Mouse (Mus musculus) limb, embryonic 11.5 days (tissue): ENCODE data around the gene Sec24c. TPM values are rescaled to one million over a fixed set of nuclear protein-coding genes. Genes with fewer than 3 reads are reported as not detected.
"Not testable (repeated sequence)": the region's sequence is repeated elsewhere in the genome, so short reads cannot be mapped to it uniquely, and the experiment has no call there.

Experiments
- ATAC-seq: fragments of 200-750 bp; cut with Nextera tagmentation; 2 replicates; pipeline ENCODE4 v1.8.0; 2017; ENCODE audit warnings: low read depth; ENCODE audit not compliant: insufficient number of reproducible peaks, low FRiP score, low TSS enrichment
- DNase-seq: peaks from one replicate; pipeline ENCODE4 v3.0.0-alpha.2; 2015; ENCODE audit warnings: low spot score
- H3K27ac ChIP-seq: fragments of 300-500 bp; sonication (generic); replicated peaks from 2 replicates; pipeline ENCODE4 v1.5.1; 2014; ENCODE audit warnings: low read depth, mild to moderate bottlenecking, low read length
- H3K27me3 ChIP-seq: fragments of 300-500 bp; sonication (generic); 2 replicates; pipeline ENCODE4 v1.6.1; 2014; ENCODE audit warnings: mild to moderate bottlenecking, low read length, mixed read lengths; ENCODE audit not compliant: control insufficient read depth, insufficient read depth
- H3K36me3 ChIP-seq: fragments of 300-500 bp; sonication (generic); 2 replicates; pipeline ENCODE4 v1.6.1; 2014; ENCODE audit warnings: mild to moderate bottlenecking, low read length, moderate library complexity, mixed read lengths; ENCODE audit not compliant: control insufficient read depth, insufficient read depth
- H3K4me1 ChIP-seq: fragments of 300-500 bp; sonication (generic); 2 replicates; pipeline ENCODE4 v1.6.1; 2014; ENCODE audit warnings: low read length, mixed read lengths; ENCODE audit not compliant: control insufficient read depth, insufficient read depth
- H3K4me2 ChIP-seq: fragments of 300-500 bp; sonication (generic); 2 replicates; pipeline ENCODE4 v1.6.1; 2014; ENCODE audit warnings: low read depth, mild to moderate bottlenecking, moderate library complexity; ENCODE audit not compliant: severe bottlenecking
- H3K4me3 ChIP-seq: fragments of 300-500 bp; sonication (generic); 2 replicates; pipeline ENCODE4 v1.5.1; 2014; ENCODE audit warnings: low read depth, low read length
- H3K9ac ChIP-seq: fragments of 300-500 bp; sonication (generic); 2 replicates; pipeline ENCODE4 v1.6.1; 2014; ENCODE audit warnings: mild to moderate bottlenecking, low read length
- H3K9me3 ChIP-seq: fragments of 300-500 bp; sonication (generic); 2 replicates; pipeline ENCODE4 v1.6.1; 2016; ENCODE audit warnings: low read length; ENCODE audit not compliant: control insufficient read depth
- WGBS: fragments of 180-500 bp; shearing (Covaris S2); extraction: QIAGEN DNeasy Blood & Tissue Kit; methylation state at CpG from one replicate; pipeline ENCODE4 v1.1.7; 2014; 5-methylcytosine and 5-hydroxymethylcytosine counted together
- polyA plus RNA-seq: library from polyadenylated mRNA; unstranded; fragments of >200 nt; fragmentation: Nextera tagmentation; extraction: Ambion mirVana; gene quantifications from 2 replicates; pipeline ENCODE4 v1.2.1, GENCODE M21; 2014

Gene Sec24c
- polyA plus RNA-seq, 1 experiment from 2014 or later = 81.7 TPM

DNA sequence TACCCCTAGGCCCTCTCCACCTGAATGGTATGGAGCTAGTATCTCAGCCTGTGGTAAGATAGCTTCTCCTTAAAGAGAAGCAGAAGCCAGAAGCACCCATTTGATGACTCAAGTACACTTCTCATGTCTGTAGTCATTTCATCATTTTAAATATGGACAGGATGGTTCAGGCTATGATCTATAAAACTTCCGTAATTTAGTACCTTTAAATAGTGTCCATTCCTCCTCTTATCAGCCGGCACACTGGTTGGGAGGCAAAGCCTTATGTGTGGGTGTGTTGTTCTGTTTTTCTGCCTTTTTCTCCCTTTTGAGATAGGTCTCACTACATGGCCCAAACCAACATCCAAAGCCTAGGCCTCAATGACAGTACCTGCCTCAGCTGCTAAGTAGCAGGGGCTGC is 24.4 kb downstream of the Sec24c start:
- peaks cover 1% of the 10 kb centered on the region; the same call in 1 of the 2 replicates for H3K36me3 ChIP-seq
- no peak overlapping the region for H3K27ac ChIP-seq
- WGBS = 86% methylated on average over 2 of the region's 2 CpGs
- H3K9ac ChIP-seq = no peak overlapping the region
- peaks cover 23% of the 10 kb centered on the region for H3K4me1 ChIP-seq
- H3K9me3 ChIP-seq = no peaks in the 10 kb centered on the region
- no peaks in the 10 kb centered on the region for H3K27me3 ChIP-seq
- DNase-seq (no peak), ATAC-seq (no peak)
- H3K4me2 ChIP-seq = no peak overlapping the region
- H3K4me3 ChIP-seq = no peak overlapping the region

DNA sequence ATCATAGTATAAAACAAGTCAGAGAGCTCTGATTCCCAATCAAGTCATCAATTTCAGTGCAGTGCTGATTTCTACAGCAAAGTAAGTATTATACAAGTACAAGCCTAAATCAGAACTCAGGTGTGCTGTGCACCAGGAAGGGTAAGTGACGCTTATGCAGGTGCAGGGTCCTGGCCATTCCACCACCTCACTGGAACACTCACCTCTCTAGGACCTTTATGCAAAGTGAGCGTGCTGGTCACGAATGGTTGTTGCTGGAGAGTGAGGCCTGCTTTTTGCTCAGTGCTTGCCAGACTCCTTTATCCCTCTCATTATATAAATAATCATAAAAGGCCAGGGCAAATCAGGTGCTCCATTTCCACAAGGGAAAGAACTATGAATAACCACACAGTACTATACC is 26.3 kb downstream of the Sec24c start:
- no peak for DNase-seq
- WGBS = 86% methylated on average over 3 of the region's 3 CpGs
- Histone ChIP-seq H3K4me2 (no peak overlapping the region), H3K36me3 (peaks cover 8% of the 10 kb centered on the region; the same call in 1 of the 2 replicates), H3K27ac (no peak overlapping the region), H3K27me3 (no peaks in the 10 kb centered on the region), H3K4me3 (no peak overlapping the region), H3K4me1 (peaks cover 20% of the 10 kb centered on the region), H3K9me3 (no peaks in the 10 kb centered on the region), H3K9ac (no peak overlapping the region)
- no peak for ATAC-seq

DNA sequence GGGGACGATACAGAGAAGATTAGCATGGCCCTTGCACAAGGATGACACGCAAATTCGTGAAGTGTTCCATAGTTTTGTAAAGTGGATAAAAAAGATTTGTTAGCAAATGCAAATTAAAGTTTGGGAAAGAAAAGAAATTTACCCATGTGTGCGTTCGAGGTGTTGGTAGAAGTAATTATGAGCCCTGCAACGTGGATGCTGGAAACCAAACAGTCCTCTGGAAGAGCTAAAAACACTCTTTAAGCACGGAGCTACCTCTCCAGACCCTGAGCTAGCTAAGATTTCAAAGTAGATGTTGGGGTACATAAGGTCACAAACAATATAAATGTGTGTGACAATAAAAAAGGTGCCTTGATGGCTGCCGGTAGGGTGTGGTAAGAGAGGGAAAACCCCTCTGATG is 27.4 kb downstream of the Sec24c start:
- no peaks in the 10 kb centered on the region for H3K27me3 ChIP-seq
- no peak for DNase-seq
- no peak overlapping the region for H3K9ac ChIP-seq
- WGBS = 79% methylated on average over 8 of the region's 8 CpGs
- no peak for ATAC-seq
- H3K4me3 ChIP-seq = peak overlapping the region; percentile 81; the same call in 1 of the 2 replicates
- no peaks in the 10 kb centered on the region for H3K9me3 ChIP-seq
- H3K4me1 ChIP-seq = peaks cover 12% of the 10 kb centered on the region
- peaks cover 8% of the 10 kb centered on the region; the same call in 1 of the 2 replicates for H3K36me3 ChIP-seq
- peak overlapping the region; percentile 64 for H3K4me2 ChIP-seq
- H3K27ac ChIP-seq = no peak overlapping the region

DNA sequence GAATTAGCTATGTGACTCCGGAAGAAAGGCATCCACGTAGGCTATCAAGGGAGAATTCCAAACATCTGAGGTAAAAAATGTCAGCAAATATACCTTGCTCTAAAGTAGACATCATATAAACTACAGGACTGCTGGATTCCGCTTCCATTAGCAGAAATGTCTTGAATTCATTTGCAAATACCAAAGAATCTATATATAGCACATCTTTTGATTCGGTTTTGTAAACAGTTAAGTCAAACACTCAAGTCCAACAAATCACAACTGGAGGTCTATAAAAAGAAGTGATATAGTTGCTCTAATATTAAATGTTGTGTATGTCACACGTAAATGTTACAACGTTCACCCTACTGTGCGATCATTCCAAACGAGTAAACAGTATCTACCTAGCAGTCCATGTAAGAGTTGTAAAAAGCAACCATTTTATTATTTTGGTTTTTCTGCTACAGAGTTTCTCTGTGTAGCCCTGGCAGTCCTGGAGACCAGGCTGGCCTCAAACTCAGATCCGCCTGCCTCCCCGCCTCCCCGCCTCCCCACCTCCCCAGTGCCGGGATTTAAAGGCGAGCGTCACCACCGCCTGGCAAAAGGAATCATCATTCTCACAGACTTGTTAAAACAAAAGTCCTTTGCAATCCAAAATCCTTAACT is 28.1 kb downstream of the Sec24c start:
- DNase-seq (no peak), ATAC-seq (peak; percentile 22; the same call in 1 of the 2 replicates)
- peak overlapping the region; percentile 82 for H3K9ac ChIP-seq
- H3K27ac ChIP-seq = peak overlapping the region; percentile 87
- H3K4me3 ChIP-seq = peak overlapping the region; percentile 81
- H3K4me1 ChIP-seq = peaks cover 9% of the 10 kb centered on the region
- H3K9me3 ChIP-seq = no peaks in the 10 kb centered on the region
- H3K4me2 ChIP-seq = peak overlapping the region; percentile 64
- WGBS = 14% methylated on average over 15 of the region's 15 CpGs
- H3K27me3 ChIP-seq = no peaks in the 10 kb centered on the region
- H3K36me3 ChIP-seq = peaks cover 8% of the 10 kb centered on the region; the same call in 1 of the 2 replicates

DNA sequence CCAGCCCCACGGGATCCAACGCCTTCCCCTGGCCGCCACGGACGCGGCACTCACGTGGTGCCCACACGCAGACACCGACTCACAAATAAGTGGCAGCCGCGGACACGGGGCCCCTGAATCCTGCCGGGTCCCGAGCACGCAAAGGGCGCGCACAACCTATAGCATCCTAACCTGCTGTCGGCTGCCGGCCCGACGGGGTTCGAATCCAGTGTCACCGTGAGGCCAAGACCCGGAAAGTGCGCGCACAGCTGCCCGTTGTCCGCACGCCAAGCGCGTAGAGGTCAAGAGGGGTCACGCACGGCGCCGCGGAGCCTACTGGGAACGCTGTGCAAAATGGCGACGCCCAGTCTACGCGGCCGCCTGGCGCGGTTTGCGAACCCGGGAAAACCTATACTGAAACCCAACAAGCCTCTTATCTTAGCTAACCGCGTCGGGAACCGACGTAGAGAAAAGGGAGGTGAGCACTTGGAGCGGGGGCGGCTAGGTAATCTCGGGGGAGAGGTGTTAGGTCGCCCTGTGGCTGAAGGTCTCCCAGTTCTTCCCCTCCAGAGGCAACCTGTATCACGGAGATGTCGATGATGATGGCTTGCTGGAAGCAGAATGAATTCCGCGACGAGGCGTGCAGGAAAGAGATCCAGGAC is 28.8 kb downstream of the Sec24c start, which contains the start of gene Chchd1:
Gene Chchd1 (plus strand): TSS at position 266 of the 641 bp plus-strand sequence.
- peak within 1 kb of the TSS; percentile 82 for H3K9ac ChIP-seq
- H3K4me3 ChIP-seq = peak within 1 kb of the TSS; percentile 81
- peaks cover 8% of the 10 kb centered on the region; the same call in 1 of the 2 replicates for H3K36me3 ChIP-seq
- no peaks in the 10 kb centered on the region for H3K9me3 ChIP-seq
- peak; percentile 95 for DNase-seq
- 0 out of 2 replicates have a peak, but pooled peaks cover 7% of the 10 kb centered on the region for H3K4me1 ChIP-seq
- peak within 1 kb of the TSS; percentile 64 for H3K4me2 ChIP-seq
- under 1% methylated on average over 61 of the region's 61 CpGs for WGBS
- peak; percentile 66; the same call in 1 of the 2 replicates for ATAC-seq
- peak within 1 kb of the TSS; percentile 87 for H3K27ac ChIP-seq
- H3K27me3 ChIP-seq = no peaks in the 10 kb centered on the region

DNA sequence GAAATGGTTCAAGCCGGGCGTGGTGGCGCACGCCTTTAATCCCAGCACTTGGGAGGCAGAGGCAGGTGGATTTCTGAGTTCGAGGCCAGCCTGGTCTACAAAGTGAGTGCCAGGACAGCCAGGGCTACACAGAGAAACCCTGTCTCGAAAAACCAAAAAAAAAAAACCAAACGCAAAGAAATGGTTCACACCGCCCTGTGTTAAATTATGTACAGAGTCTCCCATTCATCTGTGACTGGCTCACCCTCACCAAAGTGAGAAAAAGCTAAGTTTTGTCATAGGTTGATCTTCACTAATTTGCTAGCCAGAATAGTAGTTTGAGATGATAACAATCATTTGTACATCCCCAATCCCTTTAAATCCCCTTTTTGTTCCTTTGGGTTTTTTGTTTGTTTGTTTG is 29.4 kb downstream of the Sec24c start:
- ATAC-seq, H3K36me3 ChIP-seq, H3K9me3 ChIP-seq, H3K27me3 ChIP-seq, H3K4me1 ChIP-seq, DNase-seq: not testable (repeated sequence)
- peak overlapping the region; percentile 87; the same call in 1 of the 2 replicates for H3K27ac ChIP-seq
- 10% methylated on average over 8 of the region's 8 CpGs for WGBS
- peak overlapping the region; percentile 81 for H3K4me3 ChIP-seq
- peak overlapping the region; percentile 82 for H3K9ac ChIP-seq
- peak overlapping the region; percentile 64 for H3K4me2 ChIP-seq

DNA sequence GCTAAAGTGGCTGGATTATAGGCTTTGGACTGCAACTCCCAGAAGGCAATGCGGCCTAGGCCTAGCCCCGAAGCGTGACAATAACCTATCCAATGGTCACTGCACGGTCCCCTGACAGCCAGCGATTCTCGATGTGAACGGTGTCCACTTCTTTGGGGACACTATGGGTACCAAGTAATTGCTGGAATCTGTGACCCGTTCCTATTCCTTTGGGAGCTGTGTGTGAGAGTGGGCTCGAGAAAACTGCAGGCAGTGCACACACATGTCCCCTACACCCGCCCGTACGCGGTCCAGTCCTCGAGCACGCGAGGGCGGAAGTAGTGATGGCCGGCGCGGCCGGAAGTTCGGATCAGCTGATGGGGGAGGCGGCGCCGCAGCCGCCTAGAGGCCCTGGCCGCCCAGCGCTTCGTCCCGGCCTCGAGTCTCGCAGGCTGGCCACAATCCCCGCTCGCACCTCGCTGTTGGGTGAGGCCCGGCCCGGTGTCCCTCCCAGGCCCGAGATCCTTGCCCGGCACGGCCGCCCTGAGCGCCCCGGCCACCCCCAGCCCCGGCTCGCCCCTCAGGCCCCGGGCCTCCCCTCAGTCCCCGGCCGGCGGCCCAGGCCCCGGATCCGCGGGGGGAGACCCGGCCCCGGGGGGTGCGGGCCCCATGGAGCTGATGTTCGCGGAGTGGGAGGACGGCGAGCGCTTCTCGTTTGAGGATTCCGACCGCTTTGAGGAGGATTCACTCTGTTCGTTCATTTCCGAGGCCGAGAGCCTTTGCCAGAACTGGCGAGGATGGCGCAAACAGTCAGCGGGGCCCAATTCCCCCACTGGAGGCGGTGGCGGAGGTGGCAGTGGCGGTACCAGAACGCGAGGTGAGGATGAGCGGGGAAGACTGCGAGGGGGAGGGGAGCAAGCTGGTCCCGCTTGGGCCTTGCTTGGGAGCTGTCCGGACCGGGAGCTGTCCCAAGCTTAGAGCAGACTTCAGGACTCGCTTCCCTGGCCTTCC is 33.4 kb downstream of the Sec24c start, which contains the start of gene Zswim8:
Gene Zswim8 (plus strand): TSS at position 352 of the 990 bp plus-strand sequence.
- Histone ChIP-seq H3K4me3 (peak within 1 kb of the TSS; percentile 97), H3K4me2 (peak within 1 kb of the TSS; percentile 72), H3K27ac (peak within 1 kb of the TSS; percentile 65), H3K9me3 (no peaks in the 10 kb centered on the region), H3K36me3 (peaks cover 8% of the 10 kb centered on the region; the same call in 1 of the 2 replicates), H3K9ac (peak within 1 kb of the TSS; percentile 90), H3K4me1 (peaks cover 13% of the 10 kb centered on the region), H3K27me3 (no peaks in the 10 kb centered on the region)
- DNase-seq (peak; percentile 91), ATAC-seq (peak; percentile 86)
- under 1% methylated on average over 76 of the region's 80 CpGs for WGBS
